Mouse (Mus musculus): ENCODE measurements around the gene Mrpl53. TPM values are rescaled to one million over a fixed set of nuclear protein-coding genes. Genes with fewer than 3 reads are reported as not detected.

Mrpl53 gene
- total RNA-seq, 2 experiments from 2014 or later = 77.6 to 82.6 TPM

GRCm38 (mm10) chr6:83092416-83093127 lies 16.3 kb upstream of the Mrpl53 start:
- no peak for DNase-seq (ENCODE audit: low spot score in 2 of 2)

GRCm38 (mm10) chr6:83095968-83096367 lies 12.9 kb upstream of the Mrpl53 start:
- no peak for DNase-seq (ENCODE audit: low spot score in 2 of 2)

DNA sequence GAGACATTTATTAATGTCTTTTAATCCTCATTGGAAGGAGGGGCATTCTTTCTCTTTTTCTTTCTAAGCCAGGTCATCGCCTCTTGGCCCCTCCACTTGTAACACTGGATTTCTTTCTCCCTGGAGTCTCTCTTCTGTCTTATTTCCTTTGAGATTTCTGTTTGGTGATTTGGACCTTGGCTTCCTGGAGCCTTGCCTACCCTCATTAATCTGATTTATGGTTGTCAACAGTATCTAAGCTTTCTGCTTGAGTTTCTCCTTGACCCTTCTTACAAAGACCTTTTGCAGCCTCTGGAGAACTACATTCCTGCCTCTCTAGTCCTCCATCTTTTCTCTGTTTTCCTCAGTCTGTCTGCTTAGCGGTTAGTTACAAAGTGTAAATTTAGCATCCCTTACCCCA lies 10.4 kb upstream of the Mrpl53 start:
- no peak for DNase-seq (ENCODE audit: low spot score in 2 of 2)

DNA sequence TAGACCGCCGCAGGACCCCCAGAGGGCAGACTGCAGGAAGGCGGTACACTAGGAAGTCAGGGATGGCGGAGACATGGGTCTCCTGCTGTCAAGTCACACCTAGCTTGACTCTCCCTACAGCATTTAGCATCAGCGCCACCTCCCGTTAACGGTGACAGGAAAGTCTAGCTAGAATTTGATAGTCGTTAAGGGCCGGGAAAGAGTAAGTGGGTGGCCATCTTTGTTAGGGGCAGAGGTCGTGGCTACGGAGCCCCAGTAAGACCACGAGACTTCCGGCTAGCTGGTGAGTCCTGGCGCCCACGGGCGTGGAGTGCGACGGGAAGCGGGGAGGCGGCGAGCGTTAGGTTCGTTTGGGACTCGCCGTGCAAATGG lies 7.5 kb upstream of the Mrpl53 start, which contains the start of the genes Ccdc142 and Gm42688:
Gene Ccdc142, plus strand, starts transcription at position 286 of the 372 bp plus-strand sequence.
Gene Gm42688, plus strand, starts transcription at position 302 of the 372 bp plus-strand sequence.
- peak; percentile 56 to 81 for DNase-seq (ENCODE audit: low spot score in 2 of 2)

- no peak for DNase-seq (ENCODE audit: low spot score in 2 of 2)
These were observed 6.9 kb upstream of the Mrpl53 start for GRCm38 (mm10) chr6:83101688-83102556.

DNA sequence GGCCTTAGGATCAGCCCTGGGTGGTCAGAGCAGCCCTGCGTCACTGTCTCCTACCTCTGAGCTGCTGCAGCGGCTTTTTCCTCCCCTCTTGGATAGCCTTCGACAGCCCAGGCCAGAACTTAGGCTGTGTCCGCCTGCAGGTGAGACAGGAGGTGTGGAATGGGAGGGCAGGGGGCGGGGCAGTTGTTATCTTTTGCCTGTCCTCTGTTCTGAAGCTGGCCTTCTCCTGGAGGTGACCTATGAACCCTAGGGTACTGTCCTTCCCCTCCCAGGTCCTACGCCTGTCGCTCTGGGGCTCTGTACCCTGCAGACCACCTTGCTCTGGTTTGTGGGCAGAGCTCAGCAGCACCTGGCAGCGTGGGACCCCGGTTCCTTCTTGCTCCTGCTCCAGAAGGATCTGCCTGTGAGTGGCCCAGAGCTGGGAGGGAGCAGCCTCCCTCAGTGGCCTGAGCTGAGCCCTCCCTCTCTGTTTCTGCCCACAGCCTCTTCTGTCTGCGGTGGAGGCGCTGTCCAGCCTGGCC lies 5.7 kb upstream of the Mrpl53 start:
- DNase-seq (ENCODE audit: low spot score in 2 of 2) = no peak

GRCm38 (mm10) chr6:83104158-83104557 lies 4.7 kb upstream of the Mrpl53 start:
- no peak for DNase-seq (ENCODE audit: low spot score in 2 of 2)

GRCm38 (mm10) chr6:83107566-83108400 lies 1.1 kb upstream of the Mrpl53 start:
- DNase-seq (ENCODE audit: low spot score in 2 of 2) = peak; percentile 66 to 81

DNA sequence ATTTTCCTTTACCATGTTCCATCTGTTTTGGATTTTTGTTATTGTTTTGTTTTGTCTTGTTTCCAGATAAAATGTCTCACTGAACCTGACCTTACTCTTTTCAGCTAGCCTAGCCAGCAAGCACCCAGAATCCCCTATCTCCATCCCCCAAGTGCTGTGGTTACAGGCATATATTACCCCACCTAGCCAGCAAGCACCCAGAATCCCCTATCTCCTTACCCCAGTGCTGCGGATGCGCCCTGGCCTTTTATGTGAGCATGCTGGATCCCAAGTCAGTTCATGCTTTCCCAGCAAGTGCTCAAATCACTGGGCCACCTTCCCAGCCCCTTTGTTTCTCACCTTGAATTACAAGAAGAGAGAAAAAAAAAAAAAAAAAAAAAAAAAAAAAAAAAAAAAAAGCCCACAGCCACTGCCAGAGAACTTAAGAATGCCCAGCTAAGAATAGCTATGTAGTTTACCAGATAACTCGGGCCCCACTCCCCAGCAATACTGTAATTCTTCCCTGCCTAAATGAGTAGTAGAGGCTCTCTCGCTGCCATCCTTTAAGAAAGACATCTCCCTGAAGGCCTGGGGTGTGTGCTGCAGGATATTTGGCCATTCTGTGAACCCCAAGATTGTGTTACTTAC lies 2.8 kb downstream of the Mrpl53 start:
- no peak for DNase-seq (ENCODE audit: low spot score in 2 of 2)

DNA sequence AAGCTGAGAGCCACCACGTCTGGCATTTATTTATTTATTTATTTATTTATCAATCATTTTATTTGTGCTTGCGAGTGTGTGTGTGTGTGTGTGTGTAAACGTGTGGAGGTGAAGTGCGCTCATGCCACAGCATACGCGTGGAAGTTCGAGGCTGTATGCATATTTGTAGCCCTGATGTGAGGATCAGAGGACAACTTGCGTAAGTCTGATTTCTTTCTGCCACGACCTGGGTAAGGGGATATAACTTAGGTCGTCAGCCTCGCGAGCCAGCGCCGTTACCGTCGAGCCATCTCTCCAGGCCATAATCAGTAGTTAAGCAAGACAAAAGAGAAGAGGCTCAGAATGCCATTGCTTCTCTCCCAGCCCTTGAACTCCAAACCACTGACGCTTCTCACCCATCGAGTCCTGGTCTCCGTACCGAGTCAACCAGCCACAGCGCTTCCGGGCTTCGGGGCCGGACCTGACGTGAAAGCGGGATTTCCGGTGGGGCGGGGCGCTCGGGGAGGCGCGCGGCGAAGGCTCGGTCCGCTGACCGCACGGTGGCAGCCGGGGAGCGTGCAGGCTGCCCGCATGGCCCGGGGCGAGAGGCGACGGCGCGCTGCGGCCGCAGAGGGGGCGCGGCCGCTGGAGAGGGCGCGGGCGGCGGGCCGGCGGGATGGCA lies 6.3 kb downstream of the Mrpl53 start, which contains the start of gene Mogs:
Gene Mogs, plus strand, starts transcription at position 486 of the 661 bp plus-strand sequence.
- peak; percentile 89 to 93 for DNase-seq (ENCODE audit: low spot score in 2 of 2)

DNA sequence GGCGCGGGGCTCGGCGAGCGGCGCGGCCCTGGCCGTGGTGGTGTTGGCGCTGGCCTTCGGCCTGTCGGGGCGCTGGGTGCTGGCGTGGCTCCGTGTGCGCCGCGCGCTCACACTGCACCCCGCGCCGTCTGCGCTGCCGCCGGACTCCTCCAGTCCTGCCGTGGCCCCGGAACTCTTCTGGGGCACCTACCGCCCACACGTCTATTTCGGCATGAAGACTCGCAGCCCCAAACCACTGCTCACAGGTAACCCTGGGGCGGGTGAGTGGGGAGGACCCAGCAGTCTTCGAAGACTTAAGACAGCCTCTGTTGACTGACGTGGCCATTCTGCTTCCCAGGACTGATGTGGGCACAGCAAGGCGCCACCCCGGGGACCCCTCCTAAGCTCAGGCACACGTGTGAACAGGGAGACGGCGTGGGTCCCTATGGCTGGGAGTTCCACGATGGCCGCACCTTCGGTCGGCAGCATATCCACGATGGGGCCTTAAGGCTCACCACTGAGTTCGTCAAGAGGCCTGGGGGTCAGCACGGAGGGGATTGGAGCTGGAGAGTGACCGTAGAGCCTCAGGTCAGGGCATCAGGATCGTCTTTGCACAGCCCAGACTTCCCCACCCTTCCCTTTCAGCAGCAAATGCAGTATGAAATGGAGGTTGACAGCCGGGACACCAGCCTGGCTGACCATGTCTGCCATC lies 7.0 kb downstream of the Mrpl53 start:
- DNase-seq (ENCODE audit: low spot score in 2 of 2) = no peak

GRCm38 (mm10) chr6:83116373-83117164 lies 7.7 kb downstream of the Mrpl53 start:
- DNase-seq (ENCODE audit: low spot score in 2 of 2) = no peak

DNA sequence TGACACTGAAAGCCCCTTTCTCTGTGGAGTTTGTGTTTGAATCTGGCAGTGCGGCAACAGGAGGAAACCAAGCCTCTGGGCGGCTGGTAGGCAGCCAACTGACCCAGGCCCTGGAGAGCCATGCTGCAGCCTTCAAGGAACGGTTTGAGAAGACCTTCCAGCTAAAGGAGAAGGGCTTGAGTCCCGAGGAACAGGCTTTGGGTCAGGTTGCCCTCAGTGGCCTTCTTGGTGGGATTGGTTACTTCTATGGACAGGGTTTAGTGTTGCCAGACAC lies 8.3 kb downstream of the Mrpl53 start:
- no peak for DNase-seq (ENCODE audit: low spot score in 2 of 2)

DNA sequence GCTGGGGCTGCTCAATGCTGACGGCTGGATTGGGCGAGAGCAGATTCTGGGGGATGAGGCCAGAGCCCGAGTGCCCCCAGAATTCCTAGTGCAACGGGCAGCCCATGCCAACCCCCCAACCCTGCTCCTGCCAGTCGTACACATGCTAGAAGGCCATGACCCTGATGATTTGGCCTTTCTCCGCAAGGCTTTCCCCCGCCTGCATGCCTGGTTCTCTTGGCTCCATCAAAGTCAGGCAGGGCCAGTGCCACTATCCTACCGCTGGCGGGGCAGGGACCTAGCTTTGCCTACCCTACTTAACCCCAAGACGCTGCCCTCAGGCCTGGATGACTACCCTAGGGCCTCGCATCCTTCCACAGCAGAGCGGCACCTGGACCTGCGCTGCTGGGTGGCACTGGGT lies 8.8 kb downstream of the Mrpl53 start:
- DNase-seq (ENCODE audit: low spot score in 2 of 2) = no peak

GRCm38 (mm10) chr6:83118369-83118768 lies 9.5 kb downstream of the Mrpl53 start:
- DNase-seq (ENCODE audit: low spot score in 2 of 2) = no peak

GRCm38 (mm10) chr6:83118825-83119733 lies 10.2 kb downstream of the Mrpl53 start:
- no peak for DNase-seq (ENCODE audit: low spot score in 2 of 2)

DNA sequence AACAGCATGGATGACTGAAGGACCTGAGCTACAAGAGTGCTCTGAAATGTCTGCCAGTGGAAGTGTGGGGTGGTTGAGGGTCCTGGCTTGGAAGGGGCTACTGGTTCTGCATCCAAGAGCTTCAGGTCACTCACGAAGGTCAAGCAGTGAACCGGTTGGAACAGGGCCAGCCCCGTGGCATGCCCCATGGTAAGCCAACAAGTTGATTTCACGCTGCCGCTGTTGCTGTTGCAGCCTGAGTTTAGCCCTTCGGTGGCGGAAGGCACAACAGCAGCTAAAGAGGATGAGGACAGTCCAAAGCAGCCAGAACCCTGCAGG lies 10.9 kb downstream of the Mrpl53 start:
- no peak for DNase-seq (ENCODE audit: low spot score in 2 of 2)
